Mouse (Mus musculus) liver, embryonic 14.5 days (tissue): ENCODE measurements around the gene Klhl18. TPM values are rescaled to one million over a fixed set of nuclear protein-coding genes. Genes with fewer than 3 reads are reported as not detected.

Experiments used
- ATAC-seq: fragments of 200-750 bp; cut with Nextera tagmentation; 2 replicates; pipeline ENCODE4 v1.8.0; 2017; ENCODE audit warnings: moderate number of reproducible peaks, mild to moderate bottlenecking, moderate library complexity; ENCODE audit not compliant: insufficient read depth
- DNase-seq, 3 experiments: peaks; one replicate each; pipeline ENCODE4 v3.0.0-alpha.2; 2012 to 2013; ENCODE audit warnings: low read depth in 3 of 3, low spot score in 3 of 3
- H3K27ac ChIP-seq: fragments of 300-500 bp; sonication (generic); 2 replicates; pipeline ENCODE4 v1.5.1; 2014; ENCODE audit warnings: moderate library complexity, mild to moderate bottlenecking, control low read depth, inconsistent platforms
- H3K27me3 ChIP-seq: fragments of 300-500 bp; sonication (generic); 2 replicates; pipeline ENCODE4 v1.6.1; 2014; ENCODE audit warnings: mild to moderate bottlenecking, low read length, moderate library complexity; ENCODE audit not compliant: control insufficient read depth, insufficient read depth
- H3K36me3 ChIP-seq: fragments of 300-500 bp; sonication (generic); replicated peaks from 2 replicates; pipeline ENCODE4 v1.6.1; 2014; ENCODE audit warnings: low read depth; ENCODE audit not compliant: control insufficient read depth, insufficient read depth
- H3K4me1 ChIP-seq, 2 experiments: fragments of 200-500 bp in 1 of 2; fragments of 300-500 bp in 1 of 2; sonication (generic) in 1 of 2; replicated peaks; 2 replicates each; pipeline ENCODE4 v1.6.1; 2012 to 2014; ENCODE audit warnings: antibody characterized with exemption in 1 of 2, inconsistent platforms in 1 of 2, low read length in 1 of 2; ENCODE audit not compliant: control insufficient read depth in 2 of 2, insufficient read depth in 2 of 2
- H3K4me2 ChIP-seq: fragments of 300-500 bp; sonication (generic); 2 replicates; pipeline ENCODE4 v1.6.1; 2014; ENCODE audit warnings: low read depth, mild to moderate bottlenecking, control low read depth, moderate library complexity
- H3K4me3 ChIP-seq, 2 experiments: fragments of 200-500 bp in 1 of 2; fragments of 300-500 bp in 1 of 2; sonication (generic) in 1 of 2; 2 replicates each; pipeline ENCODE4 v1.5.1; 2012 to 2014; ENCODE audit warnings: low read depth in 2 of 2, low read length in 2 of 2, mild to moderate bottlenecking in 2 of 2, control low read depth in 1 of 2, inconsistent platforms in 1 of 2, moderate library complexity in 1 of 2; ENCODE audit not compliant: insufficient read depth in 1 of 2
- H3K9ac ChIP-seq: fragments of 300-500 bp; sonication (generic); replicated peaks from 2 replicates; pipeline ENCODE4 v1.6.1; 2014; ENCODE audit warnings: mild to moderate bottlenecking, control low read depth, moderate library complexity
- H3K9me3 ChIP-seq: fragments of 300-500 bp; sonication (generic); 2 replicates; pipeline ENCODE4 v1.6.1; 2016; ENCODE audit warnings: low read length, mixed read lengths; ENCODE audit not compliant: control insufficient read depth
- CTCF ChIP-seq: IDR thresholded peaks from 2 replicates; pipeline ENCODE4 v1.5.1; 2016; ENCODE audit warnings: antibody characterized with exemption, low read depth, control low read depth
- EP300 ChIP-seq: IDR thresholded peaks from 2 replicates; pipeline ENCODE4 v1.6.1; 2016; ENCODE audit warnings: antibody characterized with exemption, low read depth
- WGBS: fragments of 180-500 bp; shearing (Covaris S2); extraction: QIAGEN DNeasy Blood & Tissue Kit; methylation state at CpG from one replicate; pipeline ENCODE4 v1.1.7; 2014; ENCODE audit not compliant: insufficient replicate concordance; 5-methylcytosine and 5-hydroxymethylcytosine counted together
- polyA plus RNA-seq, 2 experiments: library from polyadenylated mRNA; depleted of rRNA in 1 of 2; stranded (reverse) in 1 of 2; unstranded in 1 of 2; fragments of >200 nt; fragmentation: Nextera tagmentation in 1 of 2; extraction: Ambion mirVana in 1 of 2; gene quantifications; 2 replicates each; pipeline versions ENCODE4 v1.2.1 to v1.2.3; 2012 to 2014

Gene Klhl18
- polyA plus RNA-seq, 2 experiments = 1.8 to 2.8 TPM

DNA sequence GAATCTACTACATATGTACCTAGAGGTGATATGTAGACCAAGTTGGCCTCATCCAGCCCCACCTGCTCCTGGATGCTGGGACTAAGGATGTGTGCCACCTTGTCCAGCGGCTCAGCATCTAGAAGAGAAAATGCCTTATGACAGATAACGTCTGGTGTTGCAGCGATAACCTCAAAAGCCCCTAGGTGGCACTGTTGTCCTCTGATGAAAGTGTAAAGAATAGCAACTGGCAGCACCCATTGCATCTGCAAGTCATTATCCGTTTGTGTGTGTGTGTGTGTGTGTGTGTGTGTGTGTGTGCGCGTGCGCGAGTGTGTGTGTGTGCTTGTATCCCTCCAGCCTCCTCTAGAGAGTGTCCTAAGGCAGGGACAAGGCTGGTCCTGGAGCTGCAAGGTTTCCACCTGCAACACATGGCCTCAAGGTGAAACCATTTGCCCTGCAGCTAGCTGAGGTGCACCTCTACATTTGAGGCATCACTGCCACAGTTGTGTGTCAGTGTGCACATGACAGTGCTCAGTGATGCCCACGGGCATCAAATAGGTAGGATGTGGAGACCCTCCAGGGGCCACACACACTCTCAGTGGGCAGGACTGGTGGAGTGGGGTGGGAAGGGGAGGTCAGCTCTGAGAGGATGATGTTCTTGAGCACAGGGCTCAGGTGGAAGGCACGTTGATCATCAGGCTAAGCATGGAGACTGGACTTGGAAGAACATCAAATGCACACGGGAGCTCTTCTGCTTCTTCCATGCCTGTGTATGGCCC, 27.5 kb downstream of the Klhl18 start:
- no peak overlapping the region for H3K4me2 ChIP-seq
- H3K36me3 ChIP-seq = no peaks in the 10 kb centered on the region; the same call in 1 of the 2 replicates
- no peak overlapping the region for H3K4me3 ChIP-seq
- peaks cover 0 to 3% of the 10 kb centered on the region in 2 experiments; a peak in 1 of 4 replicates for H3K4me1 ChIP-seq
- TF ChIP-seq CTCF (peak; percentile 83), EP300 (no peak)
- H3K9ac ChIP-seq = no peak overlapping the region
- ATAC-seq (peak; percentile 62), DNase-seq (peak; percentile 61 to 71 (median 64))
- no peak overlapping the region for H3K27ac ChIP-seq
- WGBS = 15% methylated on average over 11 of the region's 11 CpGs
- H3K27me3 ChIP-seq = no peaks in the 10 kb centered on the region
- H3K9me3 ChIP-seq = no peaks in the 10 kb centered on the region

- Histone ChIP-seq H3K9ac (no peak overlapping the region), H3K4me1 (peaks cover 0 to 3% of the 10 kb centered on the region in 2 experiments; a peak in 1 of 4 replicates), H3K4me3 (no peak overlapping the region), H3K36me3 (no peaks in the 10 kb centered on the region; the same call in 1 of the 2 replicates), H3K9me3 (no peaks in the 10 kb centered on the region), H3K4me2 (no peak overlapping the region), H3K27ac (no peak overlapping the region), H3K27me3 (no peaks in the 10 kb centered on the region)
- TF ChIP-seq EP300 = no peak
- TF ChIP-seq CTCF = no peak
- no peak; the same call in 1 of the 2 replicates for ATAC-seq
- DNase-seq = no peak
- WGBS = 68% methylated on average over 15 of the region's 15 CpGs
Observed at GRCm38 (mm10) chr9:110448356-110448755, 28.1 kb downstream of the Klhl18 start.

- 27% methylated on average over 6 of the region's 6 CpGs for WGBS
- TF ChIP-seq EP300 = no peak
- no peak for TF ChIP-seq CTCF
- peaks cover 0 to 8% of the 10 kb centered on the region in 2 experiments; a peak in 1 of 4 replicates for H3K4me1 ChIP-seq
- peak; percentile 51; the same call in 1 of the 2 replicates for ATAC-seq
- no peaks in the 10 kb centered on the region for H3K27me3 ChIP-seq
- H3K9me3 ChIP-seq = no peaks in the 10 kb centered on the region
- H3K4me3 ChIP-seq = no peak overlapping the region
- no peaks in the 10 kb centered on the region for H3K36me3 ChIP-seq
- H3K9ac ChIP-seq = no peak overlapping the region
- no peak for DNase-seq
- no peak overlapping the region for H3K4me2 ChIP-seq
- no peak overlapping the region for H3K27ac ChIP-seq
Observed at GRCm38 (mm10) chr9:110440559-110440958, 35.9 kb downstream of the Klhl18 start.

DNA sequence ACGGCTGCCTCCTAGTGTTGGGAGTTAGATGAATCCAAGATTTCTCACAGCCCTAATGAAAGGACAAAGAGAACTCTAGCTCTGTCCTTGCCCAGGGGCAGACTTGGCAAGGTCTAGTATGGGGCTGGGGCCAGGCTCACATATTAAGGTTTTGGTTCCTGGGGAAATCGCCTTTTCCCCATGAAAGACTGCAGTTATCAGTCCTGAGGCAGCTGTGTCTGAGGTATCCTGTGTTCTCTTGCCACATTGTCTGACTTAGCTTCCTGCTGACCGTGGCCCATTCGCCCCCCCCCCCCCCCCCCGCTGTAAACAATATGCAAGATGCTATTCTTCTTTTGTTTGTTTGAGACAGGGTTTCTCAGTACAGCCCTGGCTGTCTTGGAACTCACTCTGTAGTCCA, 36.4 kb downstream of the Klhl18 start:
- no peaks in the 10 kb centered on the region for H3K9me3 ChIP-seq
- no peak for DNase-seq
- no peaks in the 10 kb centered on the region for H3K27me3 ChIP-seq
- H3K27ac ChIP-seq = no peak overlapping the region
- H3K4me2 ChIP-seq = no peak overlapping the region
- H3K36me3 ChIP-seq = no peaks in the 10 kb centered on the region; the same call in 1 of the 2 replicates
- H3K4me1 ChIP-seq = peaks cover 0 to 8% of the 10 kb centered on the region in 2 experiments; a peak in 1 of 4 replicates
- H3K9ac ChIP-seq = no peak overlapping the region
- H3K4me3 ChIP-seq = no peak overlapping the region
- ATAC-seq = no peak
- TF ChIP-seq EP300 (no peak), CTCF (0 out of 2 replicates have a peak, but pooled peaks have one; percentile 8)
- WGBS = 11% methylated on average over 4 of the region's 5 CpGs

DNA sequence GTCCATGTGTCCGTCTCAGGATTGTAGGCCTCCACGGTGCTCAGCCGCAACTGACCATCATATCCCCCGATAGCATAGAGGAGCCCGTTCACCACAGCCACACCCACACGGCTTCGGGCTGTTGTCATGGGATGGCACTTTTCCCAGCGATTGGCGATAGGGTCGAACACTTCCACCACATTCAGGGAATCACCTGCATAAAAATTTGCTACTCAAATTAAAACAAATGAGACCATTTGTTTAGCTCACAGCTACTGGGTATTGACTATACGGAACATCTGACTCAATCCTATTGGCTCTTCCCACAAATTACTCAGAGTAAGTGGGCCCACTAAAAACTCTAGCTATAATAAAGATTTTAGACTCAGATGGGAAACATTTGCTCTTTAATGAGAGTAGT, 40.5 kb downstream of the Klhl18 start:
- Histone ChIP-seq H3K36me3 (no peaks in the 10 kb centered on the region; the same call in 1 of the 2 replicates), H3K27me3 (no peaks in the 10 kb centered on the region), H3K4me2 (no peak overlapping the region), H3K9me3 (no peaks in the 10 kb centered on the region), H3K9ac (no peak overlapping the region), H3K4me3 (no peak overlapping the region), H3K4me1 (peaks cover 0 to 8% of the 10 kb centered on the region in 2 experiments; a peak in 1 of 4 replicates), H3K27ac (no peak overlapping the region)
- TF ChIP-seq EP300 = no peak
- TF ChIP-seq CTCF = no peak
- ATAC-seq (no peak), DNase-seq (no peak)
- WGBS = 84% methylated on average over 11 of the region's 11 CpGs
